Mouse (Mus musculus) frontal cortex, postnatal 14 days (tissue): ENCODE results near the gene Stk25.
"Not testable (repeated sequence)": the region's sequence is repeated elsewhere in the genome, so short reads cannot be mapped to it uniquely, and the experiment has no call there.

Experiments used
- DNase-seq, 2 experiments: peaks; one replicate each; pipeline ENCODE4 v3.0.0; 2022; ENCODE audit warnings: low spot score in 2 of 2

Gene Stk25

GRCm38 (mm10) chr1:93658559-93658958 is at the start of gene Stk25:
TSS of gene Stk25 (minus strand) at chr1:93658659.
- not testable (repeated sequence) for DNase-seq

- no peak for DNase-seq
Observed at GRCm38 (mm10) chr1:93705389-93705788, 46.9 kb upstream of the Stk25 start.

DNA sequence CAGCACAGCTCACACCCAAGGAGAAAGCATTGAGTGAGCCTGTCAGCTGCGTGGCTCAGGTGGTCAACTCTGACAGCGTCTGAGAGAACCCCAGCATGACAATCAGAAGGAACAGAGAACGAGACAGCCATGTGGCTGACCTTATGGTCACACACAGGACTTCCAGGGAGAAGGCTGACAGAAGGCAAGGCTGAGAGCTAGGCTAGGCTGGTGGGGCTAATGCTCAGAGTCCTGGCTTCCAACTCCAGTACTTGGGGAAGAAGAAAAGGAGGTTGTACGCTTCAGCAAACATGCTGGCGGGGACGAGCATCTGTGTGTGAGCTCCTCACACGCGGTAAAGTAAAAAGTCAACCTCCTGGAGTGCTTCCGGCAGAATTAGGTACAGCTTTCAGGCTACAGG is 45.9 kb upstream of the Stk25 start:
- DNase-seq: no peak

GRCm38 (mm10) chr1:93703472-93704048 is 45.1 kb upstream of the Stk25 start:
- no peak for DNase-seq

DNA sequence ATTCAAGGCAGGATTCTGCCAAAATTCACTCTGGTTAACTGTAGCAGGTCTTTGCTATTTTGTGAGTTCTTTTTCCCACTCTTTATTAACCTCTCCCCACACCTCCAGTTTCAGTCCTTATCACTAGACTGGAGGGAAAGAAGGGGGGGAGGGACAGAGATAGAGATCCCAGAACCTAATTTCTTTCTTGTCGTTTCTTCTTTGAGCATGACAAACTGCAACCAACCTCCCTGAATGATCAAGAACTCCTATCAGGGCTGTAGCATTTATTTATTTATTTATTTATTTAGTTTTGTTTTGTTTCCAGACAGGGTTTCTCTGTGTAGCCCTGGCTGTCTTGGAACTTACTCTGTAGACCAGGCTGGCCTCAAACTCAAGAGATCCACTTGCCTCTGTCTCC is 43.6 kb upstream of the Stk25 start:
- DNase-seq: no peak

DNA sequence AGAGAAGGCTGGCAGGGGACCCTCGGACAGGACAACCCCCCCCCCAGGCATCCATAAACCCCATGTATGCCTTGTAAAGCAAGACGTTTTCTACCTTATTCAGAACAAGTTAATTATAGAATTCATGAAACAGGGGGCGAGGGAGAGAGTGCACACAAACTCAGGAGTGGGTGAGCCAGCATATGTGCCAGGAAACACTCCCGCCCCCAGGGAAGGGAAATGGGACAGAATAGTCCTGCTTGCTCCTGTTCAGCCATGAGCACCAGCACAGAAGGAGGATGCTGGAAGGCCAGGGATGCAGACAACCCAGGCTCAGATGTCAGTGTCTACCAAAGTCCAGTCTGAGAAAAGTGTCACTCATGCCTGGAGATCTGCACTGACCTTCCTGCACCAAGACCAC is 40.7 kb upstream of the Stk25 start:
- DNase-seq: peak in 1 of 2 experiments; percentile 37

GRCm38 (mm10) chr1:93697317-93697716 is 38.9 kb upstream of the Stk25 start:
- DNase-seq: no peak

DNA sequence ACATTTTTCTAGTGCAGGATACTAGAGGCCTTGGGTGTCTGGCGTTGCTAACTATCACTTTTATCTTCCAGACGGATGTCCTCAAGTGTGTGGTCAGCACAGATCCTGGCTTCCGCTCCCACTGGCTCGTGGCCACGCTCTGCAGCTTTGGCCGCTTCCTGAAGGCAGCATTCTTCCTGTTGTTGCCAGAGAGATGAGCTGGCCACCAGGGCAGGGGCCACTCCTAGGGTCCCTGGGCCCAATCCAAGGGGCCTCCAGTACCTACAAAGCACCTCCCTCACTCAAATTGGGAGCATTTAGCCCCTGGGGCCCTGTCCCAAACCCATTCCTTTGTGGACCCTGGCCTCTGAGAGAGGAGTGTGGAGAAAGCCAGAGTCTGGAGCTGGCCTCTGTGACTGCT is 36.5 kb upstream of the Stk25 start:
- DNase-seq: no peak

DNA sequence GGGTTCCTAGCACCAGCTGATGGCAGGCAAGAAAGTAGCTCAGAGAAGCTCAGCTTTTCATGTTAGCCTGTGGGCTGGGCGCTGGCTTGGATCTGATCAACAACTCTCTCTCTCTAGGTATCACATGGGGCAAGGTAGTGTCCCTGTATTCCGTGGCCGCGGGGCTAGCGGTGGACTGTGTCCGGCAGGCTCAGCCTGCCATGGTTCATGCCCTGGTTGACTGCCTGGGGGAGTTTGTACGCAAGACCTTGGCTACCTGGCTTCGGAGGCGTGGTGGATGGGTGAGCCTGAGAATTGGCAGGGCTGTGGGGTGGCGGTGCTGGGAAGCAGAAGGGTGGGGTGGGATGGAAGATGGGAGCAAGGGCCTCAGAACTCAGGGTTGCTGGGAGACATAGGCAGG is 35.5 kb upstream of the Stk25 start:
- DNase-seq: no peak

DNA sequence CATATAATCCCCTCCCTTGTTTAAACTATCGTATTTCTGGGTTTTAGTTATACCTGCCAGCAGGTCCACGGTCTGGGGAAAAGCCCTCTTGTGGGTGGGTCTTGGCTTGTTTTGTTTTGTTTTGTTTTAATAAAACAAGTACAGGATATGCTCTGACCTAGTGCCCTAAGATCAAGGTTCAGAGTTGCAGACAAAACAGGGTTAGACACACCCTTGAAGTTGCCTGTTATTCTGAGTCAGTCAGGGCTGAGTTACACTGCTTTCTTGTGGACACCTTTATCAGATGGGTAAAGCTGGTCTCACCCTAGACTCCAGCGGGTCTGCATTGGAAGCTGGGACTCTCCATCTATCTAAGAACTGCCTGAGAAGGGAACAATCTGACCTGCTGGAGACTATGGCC is 35.0 kb upstream of the Stk25 start:
- DNase-seq: no peak

DNA sequence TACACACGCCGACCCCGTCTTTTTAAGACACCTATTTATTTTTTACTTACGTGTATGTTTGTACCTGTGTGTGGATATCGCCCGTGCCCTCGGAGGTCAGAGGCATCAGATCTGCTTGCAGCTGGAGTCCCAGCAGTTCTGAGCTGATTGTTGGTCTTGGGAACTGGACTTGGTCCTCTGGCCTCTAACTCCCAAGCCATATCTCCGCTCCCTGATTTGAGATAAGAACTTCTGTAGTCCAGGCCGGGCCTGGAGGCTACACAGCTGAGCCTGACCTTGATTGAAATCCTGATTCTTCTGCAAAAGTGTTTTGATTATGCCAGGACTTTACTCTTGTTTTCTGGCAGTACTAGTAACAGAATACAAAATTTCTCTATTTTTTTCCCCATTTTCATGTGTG is 34.3 kb upstream of the Stk25 start:
- no peak for DNase-seq

- no peak for DNase-seq
Observed at GRCm38 (mm10) chr1:93691786-93692357, 33.4 kb upstream of the Stk25 start.

- no peak for DNase-seq
Observed at GRCm38 (mm10) chr1:93691106-93691505, 32.6 kb upstream of the Stk25 start.

GRCm38 (mm10) chr1:93689901-93690496 is 31.5 kb upstream of the Stk25 start:
- DNase-seq: no peak

GRCm38 (mm10) chr1:93688154-93688553 is 29.7 kb upstream of the Stk25 start:
- no peak for DNase-seq

DNA sequence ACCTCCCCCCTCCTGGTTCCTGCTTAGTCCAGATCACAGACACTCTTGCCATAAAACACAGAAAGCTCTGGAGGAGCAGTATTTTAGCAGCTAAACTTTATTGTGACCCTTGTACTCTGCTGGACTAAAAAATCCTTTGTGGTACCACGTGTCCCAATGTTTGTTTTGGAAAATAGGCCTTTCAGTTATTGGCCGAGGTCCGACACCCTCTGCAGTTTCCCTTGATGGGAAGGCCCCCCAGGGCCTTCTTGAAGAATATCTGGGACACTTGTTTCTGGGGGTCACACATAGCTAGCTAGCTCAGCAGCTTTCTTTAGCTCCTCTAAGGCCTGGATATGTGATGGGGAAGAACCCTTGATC is 28.5 kb upstream of the Stk25 start:
- DNase-seq: no peak

DNA sequence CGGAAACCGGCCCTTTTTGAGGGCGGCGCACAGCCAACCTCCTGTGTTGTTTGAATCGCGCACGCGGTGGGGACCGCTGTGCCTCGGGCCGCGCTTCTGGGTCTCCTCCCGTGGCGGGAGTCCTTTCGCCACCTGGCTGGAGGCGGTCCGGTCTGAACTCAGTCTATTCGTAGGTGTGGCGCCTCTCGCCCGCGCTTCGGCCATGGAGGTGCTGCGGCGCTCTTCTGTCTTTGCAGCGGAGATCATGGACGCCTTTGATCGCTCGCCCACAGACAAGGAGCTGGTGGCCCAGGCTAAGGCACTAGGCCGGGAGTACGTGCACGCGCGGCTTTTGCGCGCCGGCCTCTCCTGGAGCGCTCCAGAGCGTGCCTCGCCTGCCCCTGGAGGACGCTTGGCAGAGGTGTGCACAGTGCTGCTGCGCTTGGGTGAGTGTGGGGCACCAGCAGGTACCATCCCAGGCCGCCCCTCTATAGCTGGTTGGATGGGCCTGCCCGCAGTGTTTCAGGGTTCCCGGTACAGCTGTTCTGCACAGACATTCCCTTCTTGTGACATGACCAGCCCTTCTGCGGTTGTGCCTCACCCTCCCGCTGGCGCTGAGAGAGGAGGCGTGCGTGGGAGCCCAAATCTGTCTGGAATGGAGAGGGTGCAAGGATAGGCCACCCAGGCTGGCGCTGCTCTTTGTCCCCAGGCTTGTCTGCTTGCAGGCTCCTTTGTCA is 27.9 kb upstream of the Stk25 start:
- peak; percentile 52 to 55 for DNase-seq

- peak in 1 of 2 experiments; percentile 60 for DNase-seq
Observed at GRCm38 (mm10) chr1:93685401-93686244, 27.2 kb upstream of the Stk25 start, which contains the start of gene Bok. TSS of gene Bok (plus strand) at chr1:93685660.

DNA sequence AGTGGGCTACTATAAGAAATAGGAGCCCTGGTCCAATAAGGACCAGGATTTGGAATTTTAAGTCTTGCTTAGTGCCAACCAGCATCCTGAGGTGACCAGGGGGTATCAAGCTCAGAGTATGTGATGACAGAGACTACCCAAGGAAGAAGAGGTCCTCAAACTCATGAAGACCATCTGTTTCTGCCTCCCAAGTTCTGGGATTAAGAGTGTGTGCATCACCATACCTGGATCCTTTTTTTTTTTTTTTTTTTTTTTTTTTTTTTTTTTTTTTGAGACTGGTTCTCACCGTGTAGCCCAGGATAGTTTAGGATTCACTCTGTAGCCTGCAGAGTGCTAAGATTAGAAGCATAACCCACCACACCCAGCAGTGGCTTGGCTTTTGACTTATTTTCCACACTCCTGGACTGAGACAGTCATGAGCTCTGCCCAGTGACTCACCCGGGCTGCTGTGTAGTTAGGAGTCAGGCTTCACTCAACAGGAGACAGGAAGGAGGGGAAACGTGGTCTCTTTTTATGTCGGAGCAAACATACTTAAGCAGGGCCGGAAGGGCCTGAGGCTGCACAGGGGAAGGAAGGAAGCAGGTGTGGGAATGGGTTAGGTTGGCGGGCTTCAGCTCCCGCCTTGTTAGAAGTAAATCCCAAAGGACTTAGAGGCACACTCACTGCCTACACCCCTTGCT is 21.6 kb upstream of the Stk25 start:
- DNase-seq: no peak

GRCm38 (mm10) chr1:93678386-93678785 is 19.9 kb upstream of the Stk25 start:
- DNase-seq: no peak

- no peak for DNase-seq
Observed at GRCm38 (mm10) chr1:93672682-93673081, 14.2 kb upstream of the Stk25 start.
